Mouse (Mus musculus) hindbrain, embryonic 16.5 days (tissue): ENCODE results near the gene Hrk. TPM values are rescaled to one million over a fixed set of nuclear protein-coding genes. Genes with fewer than 3 reads are reported as not detected.

Experiments
- ATAC-seq: fragments of 200-750 bp; cut with Nextera tagmentation; 2 replicates; pipeline ENCODE4 v1.8.0; 2017; ENCODE audit warnings: moderate TSS enrichment, moderate library complexity
- H3K27ac ChIP-seq: fragments of 300-500 bp; sonication (generic); 2 replicates; pipeline ENCODE4 v1.5.1; 2014; ENCODE audit warnings: low read depth, mild to moderate bottlenecking, control low read depth, low read length, moderate library complexity
- H3K27me3 ChIP-seq: fragments of 300-500 bp; sonication (generic); replicated peaks from 2 replicates; pipeline ENCODE4 v1.6.1; 2014; ENCODE audit warnings: low read length; ENCODE audit not compliant: control insufficient read depth, insufficient read depth
- H3K36me3 ChIP-seq: fragments of 300-500 bp; sonication (generic); 2 replicates; pipeline ENCODE4 v1.6.1; 2014; ENCODE audit warnings: mild to moderate bottlenecking, low read length, moderate library complexity, mixed read lengths; ENCODE audit not compliant: control insufficient read depth, insufficient read depth
- H3K4me1 ChIP-seq: fragments of 300-500 bp; sonication (generic); 2 replicates; pipeline ENCODE4 v1.6.1; 2014; ENCODE audit warnings: low read depth, low read length; ENCODE audit not compliant: control insufficient read depth, insufficient read depth
- H3K4me2 ChIP-seq: fragments of 300-500 bp; sonication (generic); 2 replicates; pipeline ENCODE4 v1.6.1; 2014; ENCODE audit warnings: mild to moderate bottlenecking, low read length, control low read depth, moderate library complexity
- H3K4me3 ChIP-seq: fragments of 300-500 bp; sonication (generic); 2 replicates; pipeline ENCODE4 v1.5.1; 2014; ENCODE audit warnings: mild to moderate bottlenecking, low read length, control low read depth, moderate library complexity
- H3K9ac ChIP-seq: fragments of 300-500 bp; sonication (generic); 2 replicates; pipeline ENCODE4 v1.6.1; 2014; ENCODE audit warnings: low read depth, mild to moderate bottlenecking, control low read depth, low read length, moderate library complexity
- H3K9me3 ChIP-seq: fragments of 300-500 bp; sonication (generic); 2 replicates; pipeline ENCODE4 v1.6.1; 2014; ENCODE audit warnings: mild to moderate bottlenecking, low read length, moderate library complexity; ENCODE audit not compliant: control insufficient read depth
- WGBS: fragments of 180-500 bp; shearing (Covaris S2); extraction: QIAGEN DNeasy Blood & Tissue Kit; methylation state at CpG from one replicate; pipeline ENCODE4 v1.1.7; 2014; 5-methylcytosine and 5-hydroxymethylcytosine counted together
- polyA plus RNA-seq: library from polyadenylated mRNA; unstranded; fragments of >200 nt; fragmentation: Nextera tagmentation; extraction: Ambion mirVana; gene quantifications from 2 replicates; pipeline ENCODE4 v1.2.1, GENCODE M21; 2015

Hrk gene
- polyA plus RNA-seq, 1 experiment from 2014 or later = 4.8 TPM

DNA sequence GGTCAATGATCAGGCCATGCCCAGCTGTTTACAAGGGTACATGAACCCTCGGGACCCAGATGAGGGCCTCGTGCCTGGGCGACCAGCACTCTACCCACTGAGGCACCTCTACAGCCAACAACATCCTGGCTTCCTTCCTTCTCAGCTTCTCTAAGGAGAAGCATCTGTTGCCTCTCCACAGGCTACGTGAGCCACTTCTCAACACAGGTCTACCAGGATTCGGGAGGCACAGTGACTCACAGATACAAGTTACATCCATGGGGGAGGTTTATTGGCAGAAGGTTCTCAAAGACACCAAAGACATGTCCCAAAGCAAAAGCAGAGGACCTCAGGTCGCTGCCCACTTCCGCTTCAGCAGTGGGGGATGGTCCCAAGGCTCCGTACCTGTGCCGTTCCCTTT lies 26.0 kb downstream of the Hrk start:
- ATAC-seq = no peak
- 80% methylated on average over 9 of the region's 9 CpGs for WGBS

DNA sequence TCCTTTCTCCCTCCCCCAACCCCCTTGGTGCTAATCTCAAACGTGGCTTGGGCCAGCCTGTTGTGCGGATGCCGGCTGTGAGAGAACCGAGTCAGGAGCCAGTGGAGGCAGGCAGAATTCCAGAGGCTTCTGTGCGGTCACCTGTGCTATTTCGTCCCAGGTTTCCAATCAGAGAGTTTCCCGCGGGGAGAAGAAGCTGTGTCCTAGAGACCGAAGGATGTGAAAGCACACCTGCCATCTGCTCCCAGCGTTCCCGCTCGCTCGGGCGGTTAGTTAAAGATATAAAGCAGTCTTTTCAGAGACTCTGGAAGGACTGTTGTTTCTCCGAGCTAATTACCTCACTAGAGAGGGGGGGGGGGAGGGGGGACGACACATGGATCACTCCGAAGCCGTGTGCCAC lies 27.8 kb downstream of the Hrk start:
- 0 out of 2 replicates have a peak, but pooled peaks have one; percentile 28 for ATAC-seq
- 14% methylated on average over 18 of the region's 18 CpGs for WGBS

More for the DNA sequence above, 26.0 kb downstream of the Hrk start:
- Histone ChIP-seq H3K4me2 (no peak overlapping the region), H3K4me1 (peaks cover 13% of the 10 kb centered on the region), H3K36me3 (no peaks in the 10 kb centered on the region), H3K27me3 (no peaks in the 10 kb centered on the region), H3K9ac (no peak overlapping the region), H3K27ac (no peak overlapping the region), H3K9me3 (no peaks in the 10 kb centered on the region), H3K4me3 (no peak overlapping the region)

DNA sequence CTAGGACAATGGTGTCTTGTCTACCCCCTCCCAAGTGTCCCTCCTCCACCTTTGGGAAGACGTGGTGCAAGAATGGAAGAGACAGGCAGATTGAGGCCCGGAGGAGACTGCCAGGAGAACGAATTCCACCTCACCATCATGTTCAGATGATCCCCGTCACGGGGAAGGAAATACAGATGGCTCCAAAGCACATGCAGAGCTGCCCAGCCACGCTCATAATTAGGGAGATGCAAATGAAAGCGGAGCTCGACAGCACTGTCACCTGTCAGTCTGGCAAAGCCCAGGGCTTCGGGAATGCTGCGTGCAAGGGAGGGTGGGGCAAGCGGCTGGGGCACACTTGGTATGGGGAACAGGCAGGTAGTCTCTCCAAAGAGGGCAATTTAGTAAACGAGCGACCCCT lies 33.0 kb downstream of the Hrk start:
- Histone ChIP-seq H3K9ac (no peak overlapping the region), H3K27me3 (no peaks in the 10 kb centered on the region), H3K4me2 (no peak overlapping the region), H3K36me3 (peaks cover 15% of the 10 kb centered on the region), H3K4me3 (no peak overlapping the region), H3K4me1 (peaks cover 6% of the 10 kb centered on the region; the same call in 1 of the 2 replicates), H3K27ac (no peak overlapping the region), H3K9me3 (no peaks in the 10 kb centered on the region)
- WGBS = 70% methylated on average over 13 of the region's 13 CpGs
- ATAC-seq = no peak

More for the DNA sequence above, 27.8 kb downstream of the Hrk start:
- Histone ChIP-seq H3K4me1 (peaks cover 13% of the 10 kb centered on the region), H3K9me3 (no peaks in the 10 kb centered on the region), H3K4me2 (no peak overlapping the region), H3K27me3 (no peaks in the 10 kb centered on the region), H3K4me3 (no peak overlapping the region), H3K36me3 (no peaks in the 10 kb centered on the region), H3K9ac (no peak overlapping the region; the same call in 1 of the 2 replicates), H3K27ac (peak overlapping the region; percentile 17; the same call in 1 of the 2 replicates)

DNA sequence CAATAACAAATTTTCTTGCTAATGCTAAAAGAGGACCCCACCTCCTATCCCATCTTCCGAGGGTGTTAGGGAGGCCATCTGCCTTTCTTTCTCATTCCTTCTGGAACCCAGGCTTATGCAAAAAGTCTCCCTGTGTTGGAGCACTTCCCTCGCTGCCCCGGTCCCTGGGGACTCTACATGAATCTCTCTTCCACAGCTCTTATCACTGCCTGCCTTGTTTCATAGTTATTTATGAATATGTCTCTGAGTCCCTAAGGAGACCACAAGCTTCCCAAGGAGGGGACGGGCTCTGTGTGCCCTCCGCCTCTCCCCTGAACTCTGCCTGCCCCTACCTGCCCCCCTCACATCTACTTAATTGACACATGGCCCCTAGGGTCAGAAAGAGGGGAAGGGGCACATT lies 35.2 kb downstream of the Hrk start:
- Histone ChIP-seq H3K36me3 (peaks cover 15% of the 10 kb centered on the region), H3K9me3 (no peaks in the 10 kb centered on the region), H3K27ac (no peak overlapping the region), H3K4me2 (no peak overlapping the region), H3K27me3 (no peaks in the 10 kb centered on the region), H3K4me1 (no peaks in the 10 kb centered on the region), H3K9ac (no peak overlapping the region), H3K4me3 (no peak overlapping the region)
- ATAC-seq = no peak
- WGBS = 64% methylated on average over 5 of the region's 5 CpGs

DNA sequence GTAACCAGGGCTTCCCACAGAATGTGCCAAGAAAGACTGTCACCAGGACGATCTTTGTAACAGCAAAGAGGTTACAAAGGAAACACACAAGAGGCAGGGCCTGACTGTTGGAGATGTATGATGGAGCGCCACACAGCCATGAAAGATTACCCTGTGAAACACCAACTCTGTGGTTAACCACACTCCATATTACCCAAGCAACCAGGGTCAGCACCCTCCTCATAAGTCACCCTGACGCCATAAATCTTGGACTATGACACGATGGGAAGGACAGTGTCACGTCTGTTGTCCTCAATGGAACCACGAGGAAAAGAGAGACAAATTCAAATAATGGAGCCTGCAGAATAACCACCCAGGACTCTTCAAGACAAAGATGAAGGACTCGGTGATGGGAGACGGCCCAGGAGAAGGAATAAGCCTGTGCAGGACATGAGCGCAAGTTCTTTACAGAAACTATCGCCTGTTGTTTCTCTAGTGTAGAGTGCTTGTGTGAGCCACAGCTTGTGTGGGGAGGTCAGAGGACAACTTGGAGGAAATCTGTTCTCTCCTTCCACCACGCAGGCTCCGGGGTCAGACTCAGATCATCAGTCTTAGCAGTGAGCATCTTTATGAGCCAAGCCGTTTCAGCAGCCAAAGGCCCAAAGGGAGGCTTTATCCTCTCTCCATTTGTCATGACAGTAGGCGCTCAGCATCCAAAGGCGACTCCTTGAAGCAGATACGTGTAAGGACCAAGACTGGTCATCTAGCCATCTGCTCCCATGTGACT lies 40.4 kb downstream of the Hrk start:
- Histone ChIP-seq H3K9me3 (no peaks in the 10 kb centered on the region), H3K9ac (no peak overlapping the region), H3K27ac (no peak overlapping the region), H3K27me3 (no peaks in the 10 kb centered on the region), H3K4me1 (no peaks in the 10 kb centered on the region), H3K4me3 (no peak overlapping the region), H3K4me2 (no peak overlapping the region), H3K36me3 (peaks cover 14% of the 10 kb centered on the region)
- ATAC-seq = no peak
- WGBS = 56% methylated on average over 16 of the region's 16 CpGs

DNA sequence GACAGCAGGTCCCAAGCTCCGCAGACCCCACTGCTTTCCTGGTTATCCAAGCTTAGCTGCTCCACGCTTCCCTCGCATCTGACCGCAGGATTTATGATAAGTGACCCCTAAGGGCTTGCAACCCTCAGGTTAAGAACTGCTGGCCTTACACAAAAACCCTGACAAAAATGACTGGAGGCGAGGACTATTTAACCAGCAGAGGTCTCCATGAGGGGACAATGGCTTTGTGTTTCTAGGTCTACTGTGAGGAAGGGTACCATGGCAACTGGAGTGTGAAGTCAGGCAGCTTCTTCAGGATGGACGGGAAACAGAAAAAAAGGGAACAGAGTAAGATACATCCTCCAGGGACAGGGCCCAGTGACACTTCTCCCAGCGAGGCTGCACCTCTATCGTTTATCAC lies 41.4 kb downstream of the Hrk start:
- WGBS = 38% methylated on average over 8 of the region's 8 CpGs
- H3K27ac ChIP-seq = no peak overlapping the region
- H3K9me3 ChIP-seq = no peaks in the 10 kb centered on the region
- no peak overlapping the region for H3K4me3 ChIP-seq
- no peaks in the 10 kb centered on the region for H3K27me3 ChIP-seq
- no peak overlapping the region for H3K4me2 ChIP-seq
- peaks cover 9% of the 10 kb centered on the region; the same call in 1 of the 2 replicates for H3K36me3 ChIP-seq
- H3K4me1 ChIP-seq = no peaks in the 10 kb centered on the region
- H3K9ac ChIP-seq = no peak overlapping the region
- ATAC-seq = no peak

DNA sequence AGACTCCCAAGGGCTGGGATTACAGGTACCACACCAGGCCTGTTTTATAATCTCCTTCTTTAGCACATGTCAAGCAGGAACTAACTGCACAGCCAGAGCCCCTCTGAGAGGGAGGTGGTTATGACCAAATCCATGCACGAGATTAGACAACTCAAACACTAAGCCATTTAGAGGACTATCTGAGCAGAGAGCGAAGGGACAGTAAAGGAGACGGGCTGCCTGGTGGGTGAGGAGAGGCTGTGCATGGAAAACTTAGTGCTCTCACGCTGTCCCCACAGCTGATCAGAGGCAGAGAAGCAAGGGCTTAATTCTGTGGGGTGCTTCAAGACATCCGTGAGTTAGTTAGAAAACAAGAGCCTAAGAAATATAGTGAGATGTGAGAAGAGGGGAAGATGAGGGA lies 49.6 kb downstream of the Hrk start:
- Histone ChIP-seq H3K27ac (peak overlapping the region; percentile 55), H3K36me3 (0 out of 2 replicates have a peak, but pooled peaks cover 6% of the 10 kb centered on the region), H3K4me3 (peak overlapping the region; percentile 40), H3K4me1 (peaks cover 17% of the 10 kb centered on the region), H3K4me2 (peak overlapping the region; percentile 78), H3K27me3 (no peaks in the 10 kb centered on the region), H3K9me3 (no peaks in the 10 kb centered on the region), H3K9ac (peak overlapping the region; percentile 68)
- 18% methylated on average over 5 of the region's 5 CpGs for WGBS
- peak; percentile 59 for ATAC-seq

DNA sequence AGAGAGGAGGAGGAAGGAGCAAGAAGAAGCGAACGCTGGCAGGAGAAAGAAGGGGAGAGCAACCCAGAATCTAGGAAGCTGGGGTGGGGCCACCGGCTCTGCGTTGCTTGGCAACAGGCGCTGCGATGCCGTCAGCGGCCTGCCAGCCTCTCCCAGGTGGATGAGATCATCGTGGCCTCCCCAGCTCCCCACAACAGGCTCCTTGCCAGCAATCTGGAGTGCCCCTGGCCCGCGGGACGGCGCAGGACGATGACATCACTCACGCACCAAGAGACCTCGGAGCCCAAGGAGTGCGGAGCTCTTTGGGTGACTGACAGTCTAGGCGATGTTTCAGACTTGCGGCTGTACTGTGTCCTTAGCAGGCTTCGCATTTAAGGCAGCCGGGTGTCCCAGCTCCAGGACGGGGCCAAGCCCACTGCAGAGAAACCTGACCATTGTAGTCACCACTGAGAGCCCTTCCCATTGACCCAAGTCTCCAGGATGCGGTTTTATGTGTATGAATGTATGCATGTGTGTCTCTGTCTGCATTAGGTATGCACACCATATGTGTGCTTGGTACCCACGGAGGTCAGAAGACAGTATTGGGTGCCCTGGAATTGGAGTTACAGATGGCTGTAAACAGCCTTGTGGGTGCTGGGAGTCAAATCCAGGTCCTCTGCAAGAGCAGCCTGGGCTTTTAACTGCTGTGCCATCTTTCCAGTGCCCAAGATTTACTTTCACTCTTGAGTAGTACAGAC lies 50.1 kb downstream of the Hrk start:
- Histone ChIP-seq H3K4me3 (peak overlapping the region; percentile 40), H3K9me3 (no peaks in the 10 kb centered on the region), H3K36me3 (0 out of 2 replicates have a peak, but pooled peaks cover 6% of the 10 kb centered on the region), H3K4me1 (peaks cover 17% of the 10 kb centered on the region), H3K27me3 (no peaks in the 10 kb centered on the region), H3K27ac (peak overlapping the region; percentile 55), H3K9ac (peak overlapping the region; percentile 68), H3K4me2 (peak overlapping the region; percentile 78)
- 3% methylated on average over 24 of the region's 24 CpGs for WGBS
- peak; percentile 85 for ATAC-seq

DNA sequence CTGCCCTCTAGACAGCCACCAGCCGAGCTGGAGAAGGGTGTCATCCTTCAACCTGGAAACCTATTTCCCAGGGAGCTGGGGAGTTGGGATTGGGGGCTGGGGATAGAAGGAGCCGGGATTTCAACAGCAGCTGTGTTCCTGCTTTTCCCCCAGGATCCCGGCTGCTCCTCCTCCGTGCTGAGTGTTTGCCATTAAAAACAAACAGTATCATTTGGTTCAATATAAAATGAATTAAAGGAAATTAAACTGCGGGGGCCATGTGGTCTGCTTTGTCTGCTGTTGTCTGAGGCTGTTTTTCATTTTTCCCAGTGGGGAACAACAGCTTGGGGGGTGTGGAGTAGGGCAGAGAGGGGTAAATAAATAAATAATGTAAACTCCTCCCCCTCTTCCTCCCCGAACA lies 53.0 kb downstream of the Hrk start:
- H3K4me2 ChIP-seq = no peak overlapping the region
- H3K27ac ChIP-seq = no peak overlapping the region
- H3K27me3 ChIP-seq = no peaks in the 10 kb centered on the region
- H3K4me1 ChIP-seq = peaks cover 17% of the 10 kb centered on the region
- H3K4me3 ChIP-seq = no peak overlapping the region
- H3K9me3 ChIP-seq = no peaks in the 10 kb centered on the region
- ATAC-seq = no peak
- no peak overlapping the region for H3K9ac ChIP-seq
- 59% methylated on average over 6 of the region's 6 CpGs for WGBS
- 0 out of 2 replicates have a peak, but pooled peaks cover 6% of the 10 kb centered on the region for H3K36me3 ChIP-seq
